1 mouse cellular context compared by ENCODE assay signal in genomic region chr7:19326359-19326758, GRCm38 (mm10).
TF ChIP-seq lines count a peak whose summit lies in the region.

No protein-coding gene starts in this region.

TF ChIP-seq in CH12.LX, 34 proteins besides CTCF, POLR2A, EP300 and RAD21:
- no peak for TF ChIP-seq MEF2A (IDR thresholded peaks at IDR 0.05; ENCODE audit: borderline replicate concordance, low read depth, low read length)
- no peak for TF ChIP-seq ELF1 (IDR thresholded peaks at IDR 0.05; ENCODE audit: low read depth, low read length)
- TF ChIP-seq HCFC1 (IDR thresholded peaks at IDR 0.05; ENCODE audit: low read depth, low read length): no peak
- TF ChIP-seq ETS1 (conservative IDR thresholded peaks at IDR 0.05; ENCODE audit: low read depth, low read length): no peak
- TF ChIP-seq MXI1 (IDR thresholded peaks at IDR 0.05; ENCODE audit: low read depth, low read length): no peak
- TF ChIP-seq MAZ (IDR thresholded peaks at IDR 0.05; ENCODE audit: low read depth, low read length): no peak
- no peak for TF ChIP-seq MYC (IDR thresholded peaks at IDR 0.05; ENCODE audit: low read depth, low read length)
- TF ChIP-seq SIN3A (IDR thresholded peaks at IDR 0.05; ENCODE audit: low read length): no peak
- no peak for TF ChIP-seq BHLHE40 (IDR thresholded peaks at IDR 0.05; ENCODE audit: low read depth, low read length)
- TF ChIP-seq USF1 (IDR thresholded peaks at IDR 0.05; ENCODE audit: low read depth, low read length): no peak
- TF ChIP-seq UBTF (IDR thresholded peaks at IDR 0.05; ENCODE audit: low read depth, low read length): no peak
- no peak for TF ChIP-seq KAT2A (IDR thresholded peaks at IDR 0.05; ENCODE audit: insufficient replicate concordance, low read length)
- no peak for TF ChIP-seq IRF4 (IDR thresholded peaks at IDR 0.05; ENCODE audit: low read depth, low read length)
